Mouse (Mus musculus): Measurements from ENCODE around the gene Pomp.

DNA sequence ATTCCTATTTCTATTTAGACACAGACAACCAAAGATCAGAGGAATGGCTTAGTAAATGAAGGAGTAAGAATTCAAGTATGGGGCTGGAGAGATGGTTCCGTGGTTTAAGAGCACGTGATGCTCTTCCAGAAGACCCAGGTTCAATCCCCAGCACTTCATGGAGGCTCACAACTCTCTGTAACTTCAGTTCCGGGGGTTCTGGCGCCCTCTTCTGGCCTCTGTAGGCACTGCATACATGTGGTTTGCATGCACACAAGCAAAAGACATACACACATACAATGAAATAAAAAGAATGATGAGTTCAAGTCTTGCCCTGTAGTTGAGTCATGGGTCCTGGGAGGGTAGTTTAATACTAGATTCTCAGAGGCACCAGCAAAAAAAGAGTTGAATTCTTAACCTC is 43.8 kb upstream of the Pomp start:
- no peak for TF ChIP-seq GATA1 (IDR thresholded peaks at IDR 0.05; ENCODE audit: borderline replicate concordance, low read length)
- no peak for TF ChIP-seq FLI1 (IDR thresholded peaks at IDR 0.05; ENCODE audit: low read length)

Data from megakaryocyte, embryonic 14.5 days (primary cell).